ENCODE assay signal across 9 mouse cellular contexts in the genomic region with DNA sequence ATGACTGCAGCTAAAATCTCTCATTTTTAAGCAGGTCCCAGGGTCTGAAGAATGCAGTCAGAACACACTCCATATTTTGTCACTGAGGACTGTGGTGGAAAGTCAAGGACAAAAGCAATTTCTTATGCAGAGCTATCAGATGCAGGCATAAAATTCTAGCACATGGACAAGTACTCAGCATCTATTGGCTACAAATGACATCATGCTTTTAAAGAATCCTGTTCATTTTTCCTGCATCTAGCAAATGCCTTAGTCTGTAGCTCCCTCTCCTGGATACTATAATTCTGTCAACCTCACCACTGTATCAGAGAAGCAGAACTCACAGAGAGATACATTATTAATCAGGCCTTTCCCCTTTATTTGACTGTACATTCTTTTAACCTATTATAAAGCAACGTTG.
DNase-seq lines count a peak whose midpoint lies in the region; ATAC-seq and TF ChIP-seq lines count a peak whose summit lies in the region.
"Had no signal": no experiment of that assay in that cellular context is flagged by ENCODE, and none has a peak within 500 bp of the region (broad histone marks: within the 10 kb centered on the region; RNA-seq: fewer than 3 reads in every experiment).

No protein-coding gene starts in this region.

- DNase-seq in liver, adult 2 months (ENCODE audit: extremely low read depth, low read depth, low spot score) = peak; percentile 42
- no peak for DNase-seq in liver
- DNase-seq in Muller cell, postnatal 12 days (ENCODE audit: inconsistent ontology term) = peak; percentile 68
- DNase-seq in midbrain, embryonic 10.5 days (ENCODE audit: low spot score) = no peak
- DNase-seq in urinary bladder, postnatal 14 days (ENCODE audit: low spot score) = no peak

- no peaks in the 10 kb centered on the region for H3K27me3 ChIP-seq in liver, adult 2 months (ENCODE audit: control insufficient read depth, insufficient read depth, low read length)
- no peaks in the 10 kb centered on the region for H3K27me3 ChIP-seq in hindbrain, embryonic 16.5 days (replicated peaks; ENCODE audit: control insufficient read depth, insufficient read depth, low read length)
- H3K27me3 ChIP-seq in midbrain, embryonic 10.5 days (ENCODE audit: low read depth, poor library complexity, severe bottlenecking) = no peaks in the 10 kb centered on the region
- H3K27me3 ChIP-seq in kidney, embryonic 16.5 days (ENCODE audit: insufficient read depth, low read length) = no peaks in the 10 kb centered on the region
- H3K27me3 ChIP-seq: embryonic facial prominence, embryonic 15.5 days had no signal

- no peak overlapping the region for H3K9ac ChIP-seq in liver, adult 2 months (ENCODE audit: low read depth, low read length)
- H3K9ac ChIP-seq in hindbrain, embryonic 16.5 days (ENCODE audit: low read depth, low read length) = no peak overlapping the region
- no peak overlapping the region for H3K9ac ChIP-seq in kidney, embryonic 16.5 days (replicated peaks; ENCODE audit: low read length)
- H3K9ac ChIP-seq: embryonic facial prominence, embryonic 15.5 days had no signal

- H3K4me1 ChIP-seq in liver, adult 2 months (ENCODE audit: control insufficient read depth, insufficient read depth, low read length) = no peaks in the 10 kb centered on the region
- peaks cover 8% of the 10 kb centered on the region for H3K4me1 ChIP-seq in hindbrain, embryonic 16.5 days (ENCODE audit: control insufficient read depth, insufficient read depth, low read depth, low read length)
- no peaks in the 10 kb centered on the region for H3K4me1 ChIP-seq in midbrain, embryonic 10.5 days
- no peaks in the 10 kb centered on the region for H3K4me1 ChIP-seq in kidney, embryonic 16.5 days (ENCODE audit: insufficient read depth, low read length)
- H3K4me1 ChIP-seq: embryonic facial prominence, embryonic 15.5 days had no signal

- no peaks in the 10 kb centered on the region for H3K9me3 ChIP-seq in hindbrain, embryonic 16.5 days (ENCODE audit: control insufficient read depth, low read length)
- H3K9me3 ChIP-seq in midbrain, embryonic 10.5 days (replicated peaks) = no peaks in the 10 kb centered on the region
- H3K9me3 ChIP-seq in kidney, embryonic 16.5 days (ENCODE audit: low read length) = no peaks in the 10 kb centered on the region
- H3K9me3 ChIP-seq: embryonic facial prominence, embryonic 15.5 days had no signal

- no peak overlapping the region for H3K27ac ChIP-seq in liver, adult 2 months (replicated peaks; ENCODE audit: insufficient read depth, low read depth, low read length)
- H3K27ac ChIP-seq in hindbrain, embryonic 16.5 days (ENCODE audit: low read depth, low read length) = peak overlapping the region; percentile 71
- 0 out of 2 replicates have a peak overlapping the region, but pooled peaks have one; percentile 42 for H3K27ac ChIP-seq in midbrain, embryonic 10.5 days (replicated peaks)
- H3K27ac ChIP-seq in kidney, embryonic 16.5 days (ENCODE audit: low read length) = no peak overlapping the region
- H3K27ac ChIP-seq: embryonic facial prominence, embryonic 15.5 days had no signal

- TF ChIP-seq CTCF in liver, adult 2 months (IDR thresholded peaks at IDR 0.05; ENCODE audit: low read depth, low read length) = peak; percentile 51

- TF ChIP-seq POLR2A in liver, adult 2 months (IDR thresholded peaks at IDR 0.05; ENCODE audit: extremely low read depth, insufficient read depth, low read length) = no peak

- 0 out of 2 replicates have a peak, but pooled peaks cover 1% of the 10 kb centered on the region for H3K36me3 ChIP-seq in liver, adult 2 months (ENCODE audit: control insufficient read depth, insufficient read depth, low read length)
- no peaks in the 10 kb centered on the region for H3K36me3 ChIP-seq in hindbrain, embryonic 16.5 days (ENCODE audit: control insufficient read depth, insufficient read depth, low read length)
- H3K36me3 ChIP-seq in midbrain, embryonic 10.5 days = no peaks in the 10 kb centered on the region
- H3K36me3 ChIP-seq in kidney, embryonic 16.5 days (ENCODE audit: insufficient read depth, low read length) = no peaks in the 10 kb centered on the region
- H3K36me3 ChIP-seq: embryonic facial prominence, embryonic 15.5 days had no signal

- peak overlapping the region; percentile 31 for H3K4me2 ChIP-seq in hindbrain, embryonic 16.5 days (ENCODE audit: low read length)
- no peak overlapping the region for H3K4me2 ChIP-seq in kidney, embryonic 16.5 days (replicated peaks; ENCODE audit: low read depth, low read length)
- H3K4me2 ChIP-seq: embryonic facial prominence, embryonic 15.5 days had no signal

- H3K79me2 ChIP-seq in liver, adult 2 months (ENCODE audit: control insufficient read depth, insufficient read depth, low read length) = no peaks in the 10 kb centered on the region

- H3K4me3 ChIP-seq in liver, adult 2 months (ENCODE audit: insufficient read depth, low read depth, low read length) = no peak overlapping the region
- no peak overlapping the region for H3K4me3 ChIP-seq in hindbrain, embryonic 16.5 days (ENCODE audit: low read length)
- H3K4me3 ChIP-seq in midbrain, embryonic 10.5 days = no peak overlapping the region
- H3K4me3 ChIP-seq in kidney, embryonic 16.5 days (ENCODE audit: low read length) = no peak overlapping the region
- H3K4me3 ChIP-seq: embryonic facial prominence, embryonic 15.5 days had no signal

- ATAC-seq in common myeloid progenitor, adult 5-6 weeks (replicated peaks; ENCODE audit: low read depth, poor library complexity, severe bottlenecking) = peak; percentile 87
- peak; percentile 95 for ATAC-seq in hindbrain, embryonic 16.5 days
- no peak for ATAC-seq in kidney, embryonic 16.5 days (ENCODE audit: low FRiP score, low TSS enrichment)

- 42% methylated on average over 1 of the region's 1 CpGs for WGBS in liver, adult 2 months
- 22% methylated on average over 1 of the region's 1 CpGs for WGBS in hindbrain, embryonic 16.5 days
- WGBS in midbrain, embryonic 10.5 days = 57% methylated on average over 1 of the region's 1 CpGs
- 42% methylated on average over 1 of the region's 1 CpGs for WGBS in kidney, embryonic 16.5 days

Comparison
In these comparisons a context has a peak if more than half of its experiments do, and no peak if none do; other contexts are left out.
1. DNase-seq: peak in liver, adult 2 months (single experiment) and Muller cell, postnatal 12 days (single experiment); none in liver (single experiment), midbrain, embryonic 10.5 days (single experiment) and urinary bladder, postnatal 14 days (single experiment).
2. H3K27ac ChIP-seq: peak in hindbrain, embryonic 16.5 days (single experiment) and midbrain, embryonic 10.5 days (single experiment); none in liver, adult 2 months (single experiment) and kidney, embryonic 16.5 days (single experiment).